Mouse (Mus musculus): Measurements from ENCODE around the gene F930015N05Rik. TPM values are rescaled to one million over a fixed set of nuclear protein-coding genes. Genes with fewer than 3 reads are reported as not detected.

Gene F930015N05Rik
- total RNA-seq, 1 experiment from 2014 or later: not detected

- ATAC-seq (replicated peaks; ENCODE audit: low read depth, poor library complexity, severe bottlenecking): peak; percentile 90
These were observed 40.0 kb downstream of the F930015N05Rik start for GRCm38 (mm10) chr11:64396331-64396881.

GRCm38 (mm10) chr11:64386333-64386732 is 50.1 kb downstream of the F930015N05Rik start:
- ATAC-seq (replicated peaks; ENCODE audit: low read depth, poor library complexity, severe bottlenecking): no peak

Other genes with a start within 250 kb of the F930015N05Rik start
- gene Hs3st3a1, start 1.3 kb downstream of the F930015N05Rik start, total RNA-seq (2017): not detected in 2 replicates